Mouse (Mus musculus): ENCODE measurements around the gene Dpp7.

DNA sequence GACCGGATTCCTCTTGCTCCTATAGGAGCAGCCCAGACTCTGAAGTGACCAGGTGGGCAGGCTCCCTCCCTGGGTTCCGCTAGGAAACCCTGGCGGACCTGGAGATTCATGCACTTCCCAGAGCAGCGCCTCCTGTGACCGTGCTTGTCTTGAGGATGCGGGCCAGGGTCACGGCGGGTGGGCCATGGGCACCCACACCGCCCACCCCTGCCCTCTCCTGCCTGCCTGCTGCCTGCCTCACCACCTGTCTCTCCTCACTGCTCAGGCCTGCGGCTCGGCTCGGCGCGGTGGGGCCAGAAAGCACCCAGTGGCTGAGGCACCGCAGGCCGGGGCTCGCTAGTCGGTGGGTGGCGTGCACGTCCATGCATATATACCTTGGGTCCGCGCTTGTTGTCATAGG, 45.2 kb downstream of the Dpp7 start:
- no peak for TF ChIP-seq ZC3H11A (IDR thresholded peaks at IDR 0.05; ENCODE audit: borderline replicate concordance, low read depth, low read length)
- TF ChIP-seq CHD2 (IDR thresholded peaks at IDR 0.05; ENCODE audit: low read depth, low read length) = no peak
- no peak for TF ChIP-seq ZNF384 (IDR thresholded peaks at IDR 0.05; ENCODE audit: low read depth, low read length)
- TF ChIP-seq MAFK (IDR thresholded peaks at IDR 0.05; ENCODE audit: insufficient read depth, low read depth, low read length) = no peak
- TF ChIP-seq HCFC1 (IDR thresholded peaks at IDR 0.05; ENCODE audit: borderline replicate concordance, insufficient read depth, low read length) = no peak

Data from ES-E14 (cell line).